Mouse (Mus musculus) heart, adult 8-10 months (tissue): ENCODE measurements around the gene Pop5. TPM values are rescaled to one million over a fixed set of nuclear protein-coding genes. Genes with fewer than 3 reads are reported as not detected.

Source experiments
- total RNA-seq, 4 experiments: library from RNA; stranded (reverse); gene quantifications; 2 replicates each; pipeline ENCODE4 v1.2.4; 2022

The Pop5 gene
- total RNA-seq, 4 experiments from 2014 or later: 26.6 to 35.1 (median 32.8) TPM

Other genes starting within 250 kb of the Pop5 start
- gene Sppl3, start 224.7 kb upstream of the Pop5 start, total RNA-seq: 10 to 100 TPM; 26.3 to 31.9 (median 29.0) TPM
- gene Gm10401, start 137.5 kb upstream of the Pop5 start, total RNA-seq: not detected
- gene Acads, start 116.5 kb upstream of the Pop5 start, total RNA-seq: 100 to 1,000 TPM; 225 to 279 (median 244) TPM
- gene Unc119b, start 100.9 kb upstream of the Pop5 start, total RNA-seq: 10 to 100 TPM; 11.8 to 18.5 (median 14.5) TPM
- 10 to 100 TPM; 75.2 to 88.5 (median 78.8) TPM for gene Mlec, start 77.7 kb upstream of the Pop5 start, total RNA-seq
- gene Cabp1, start 41.5 kb upstream of the Pop5 start, total RNA-seq: 1 to 10 TPM; 1.7 to 2.6 (median 1.9) TPM
- gene Rnf10, start 37.1 kb downstream of the Pop5 start, total RNA-seq: 100 to 1,000 TPM; 355 to 414 (median 370) TPM
- gene Coq5, start 43.8 kb downstream of the Pop5 start, total RNA-seq: 100 to 1,000 TPM; 138 to 171 (median 161) TPM
- 10 to 100 TPM; 52.9 to 84.2 (median 71.3) TPM for gene Dynll1, start 65.2 kb downstream of the Pop5 start, total RNA-seq
- 10 to 100 TPM; 14.2 to 15.5 (median 14.4) TPM for gene Srsf9, start 91.3 kb downstream of the Pop5 start, total RNA-seq
- gene Gatc, start 105.3 kb downstream of the Pop5 start, total RNA-seq: 10 to 100 TPM; 17.5 to 21.2 (median 19.4) TPM
- 10 to 100 TPM; 25.5 to 27.4 (median 25.8) TPM for gene Triap1, start 105.4 kb downstream of the Pop5 start, total RNA-seq
- 100 to 1,000 TPM; 205 to 218 (median 216) TPM for gene Cox6a1, start 113.1 kb downstream of the Pop5 start, total RNA-seq
- gene Msi1, start 193.8 kb downstream of the Pop5 start, total RNA-seq: under 1 TPM; 0.16 to 0.52 (median 0.25) TPM
- not detected for gene Pla2g1b, start 230.4 kb downstream of the Pop5 start, total RNA-seq
- 10 to 100 TPM; 17.9 to 21.4 (median 19.6) TPM for gene Sirt4, start 248.9 kb downstream of the Pop5 start, total RNA-seq